Mouse (Mus musculus) intestine, embryonic 16.5 days (tissue): ENCODE results near the gene Efcab2. TPM values are rescaled to one million over a fixed set of nuclear protein-coding genes. Genes with fewer than 3 reads are reported as not detected.

Experiments
- ATAC-seq: fragments of 200-750 bp; cut with Nextera tagmentation; 2 replicates; pipeline ENCODE4 v1.8.0; 2017; ENCODE audit warnings: moderate TSS enrichment, moderate library complexity
- H3K27ac ChIP-seq: fragments of 300-500 bp; sonication (generic); 2 replicates; pipeline ENCODE4 v1.5.1; 2014; ENCODE audit warnings: mild to moderate bottlenecking, low read length
- H3K27me3 ChIP-seq: fragments of 300-500 bp; sonication (generic); replicated peaks from 2 replicates; pipeline ENCODE4 v1.6.1; 2014; ENCODE audit warnings: low read length, control low read depth, mixed read lengths; ENCODE audit not compliant: control insufficient read depth, insufficient read depth
- H3K36me3 ChIP-seq: fragments of 300-500 bp; sonication (generic); 2 replicates; pipeline ENCODE4 v1.6.1; 2014; ENCODE audit warnings: low read length, control low read depth; ENCODE audit not compliant: control insufficient read depth, insufficient read depth
- H3K4me1 ChIP-seq: fragments of 300-500 bp; sonication (generic); 2 replicates; pipeline ENCODE4 v1.6.1; 2014; ENCODE audit warnings: low read length, control low read depth, mixed read lengths; ENCODE audit not compliant: control insufficient read depth, insufficient read depth
- H3K4me2 ChIP-seq: fragments of 300-500 bp; sonication (generic); 2 replicates; pipeline ENCODE4 v1.6.1; 2014; ENCODE audit warnings: low read depth, low read length, control low read depth
- H3K4me3 ChIP-seq: fragments of 300-500 bp; sonication (generic); 2 replicates; pipeline ENCODE4 v1.5.1; 2014; ENCODE audit warnings: mild to moderate bottlenecking, low read length
- H3K9ac ChIP-seq: fragments of 300-500 bp; sonication (generic); 2 replicates; pipeline ENCODE4 v1.6.1; 2014; ENCODE audit warnings: low read depth, low read length
- H3K9me3 ChIP-seq: fragments of 300-500 bp; sonication (generic); 2 replicates; pipeline ENCODE4 v1.6.1; 2016; ENCODE audit warnings: low read length, control low read depth; ENCODE audit not compliant: control insufficient read depth
- WGBS: fragments of 180-500 bp; shearing (Covaris S2); extraction: QIAGEN DNeasy Blood & Tissue Kit; methylation state at CpG from one replicate; pipeline ENCODE4 v1.1.7; 2014; 5-methylcytosine and 5-hydroxymethylcytosine counted together
- microRNA-seq: library from miRNA; unstranded; fragments of <30 nt; microRNA quantifications from one replicate; pipeline ENCODE4, GENCODE M21; 2016
- polyA plus RNA-seq: library from polyadenylated mRNA; unstranded; fragments of >200 nt; fragmentation: Nextera tagmentation; extraction: Ambion mirVana; gene quantifications from 2 replicates; pipeline ENCODE4 v1.2.1, GENCODE M21; 2015

Gene Efcab2
- polyA plus RNA-seq, 1 experiment from 2014 or later, result 8.8 TPM

DNA sequence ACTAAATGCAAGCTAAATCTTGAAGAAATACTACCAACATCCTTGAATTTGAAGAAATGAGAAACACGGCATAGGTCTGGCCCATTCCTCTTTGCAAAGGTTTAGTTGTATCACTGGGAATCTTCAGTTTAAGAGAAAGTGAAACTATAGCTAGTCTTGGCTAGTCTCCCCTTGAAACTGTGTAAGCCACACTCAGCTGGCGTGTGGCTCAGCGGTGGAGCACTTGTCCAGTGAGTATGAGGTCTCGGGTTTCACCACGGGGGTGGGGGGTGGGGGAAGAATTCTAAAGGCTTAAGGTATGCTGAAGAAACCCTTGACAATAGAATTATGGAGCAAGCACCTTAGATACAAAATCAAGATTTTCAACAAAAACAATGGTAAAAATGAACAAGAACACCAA lies 117.3 kb downstream of the Efcab2 start:
- H3K4me1 ChIP-seq, result 0 out of 2 replicates have a peak, but pooled peaks cover 6% of the 10 kb centered on the region
- no peaks in the 10 kb centered on the region for H3K9me3 ChIP-seq
- H3K36me3 ChIP-seq, result no peaks in the 10 kb centered on the region
- no peak overlapping the region for H3K4me3 ChIP-seq
- no peaks in the 10 kb centered on the region for H3K27me3 ChIP-seq
- no peak overlapping the region for H3K4me2 ChIP-seq
- H3K27ac ChIP-seq, result no peak overlapping the region
- WGBS, result 46% methylated on average over 5 of the region's 5 CpGs
- H3K9ac ChIP-seq, result no peak overlapping the region
- ATAC-seq, result no peak

DNA sequence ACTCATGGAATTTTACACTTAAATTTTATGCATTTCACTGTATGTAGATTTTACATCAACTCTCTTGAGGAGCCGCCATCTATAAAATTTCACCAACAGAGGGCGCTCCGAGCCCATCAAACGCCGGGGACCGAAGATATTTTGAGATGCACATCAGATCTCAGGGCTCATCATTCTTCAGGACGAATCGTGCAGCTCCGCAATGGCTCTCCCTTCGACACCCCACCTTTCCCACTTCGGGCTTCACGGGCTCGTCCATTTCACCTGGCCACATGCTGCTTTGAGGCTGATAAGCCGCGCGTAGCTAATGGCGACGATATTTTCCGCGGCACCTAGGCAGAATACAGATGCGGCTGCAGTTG lies 121.3 kb downstream of the Efcab2 start:
- Histone ChIP-seq H3K36me3 (no peaks in the 10 kb centered on the region), H3K27ac (no peak overlapping the region), H3K4me3 (peak overlapping the region; percentile 67), H3K9me3 (no peaks in the 10 kb centered on the region), H3K4me1 (peaks cover 17% of the 10 kb centered on the region), H3K9ac (no peak overlapping the region), H3K4me2 (peak overlapping the region; percentile 97), H3K27me3 (peaks cover 9% of the 10 kb centered on the region)
- ATAC-seq, result peak; percentile 19; the same call in 1 of the 2 replicates
- 0% methylated on average over 21 of the region's 21 CpGs for WGBS

DNA sequence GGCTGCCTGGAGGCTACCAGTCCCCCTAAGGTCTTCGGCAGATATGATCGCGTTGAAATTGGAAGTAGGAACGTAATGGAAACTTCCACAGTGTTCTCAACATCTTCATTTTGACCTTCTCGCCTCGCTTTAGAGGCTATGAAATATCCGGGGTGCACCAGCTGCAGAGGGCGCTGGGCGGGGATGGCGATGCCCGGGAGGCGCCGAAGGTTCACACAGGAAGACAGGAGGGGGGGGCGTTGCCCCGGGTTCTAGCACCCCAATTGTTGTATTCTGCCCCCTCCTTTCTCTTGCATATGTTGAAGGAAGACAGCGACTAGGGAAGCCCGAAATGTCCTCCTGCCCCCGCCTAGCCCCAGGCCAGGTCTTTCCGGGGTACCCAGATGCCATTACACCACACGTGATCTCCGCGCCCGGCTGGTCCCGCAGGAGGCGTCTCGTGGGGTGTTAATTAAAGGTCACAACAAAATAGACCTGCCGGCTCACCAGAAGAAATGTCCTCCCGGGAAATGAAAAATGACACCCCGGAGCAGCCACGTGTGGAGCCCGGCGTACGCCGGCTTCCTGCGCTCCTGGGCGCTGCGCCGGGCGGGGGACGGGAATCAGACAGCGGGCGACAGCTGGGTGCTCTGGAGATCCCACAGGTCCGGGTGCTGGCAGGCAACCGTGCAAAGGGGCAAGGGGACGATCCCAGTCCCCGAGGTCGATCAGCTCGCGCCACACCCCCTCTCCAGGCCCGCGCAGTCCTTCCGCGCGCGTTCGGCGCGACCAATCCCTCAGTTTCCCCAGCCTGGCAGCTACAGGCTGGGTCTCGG lies 121.9 kb downstream of the Efcab2 start:
- H3K27ac ChIP-seq, result no peak overlapping the region
- under 1% methylated on average over 59 of the region's 59 CpGs for WGBS

DNA sequence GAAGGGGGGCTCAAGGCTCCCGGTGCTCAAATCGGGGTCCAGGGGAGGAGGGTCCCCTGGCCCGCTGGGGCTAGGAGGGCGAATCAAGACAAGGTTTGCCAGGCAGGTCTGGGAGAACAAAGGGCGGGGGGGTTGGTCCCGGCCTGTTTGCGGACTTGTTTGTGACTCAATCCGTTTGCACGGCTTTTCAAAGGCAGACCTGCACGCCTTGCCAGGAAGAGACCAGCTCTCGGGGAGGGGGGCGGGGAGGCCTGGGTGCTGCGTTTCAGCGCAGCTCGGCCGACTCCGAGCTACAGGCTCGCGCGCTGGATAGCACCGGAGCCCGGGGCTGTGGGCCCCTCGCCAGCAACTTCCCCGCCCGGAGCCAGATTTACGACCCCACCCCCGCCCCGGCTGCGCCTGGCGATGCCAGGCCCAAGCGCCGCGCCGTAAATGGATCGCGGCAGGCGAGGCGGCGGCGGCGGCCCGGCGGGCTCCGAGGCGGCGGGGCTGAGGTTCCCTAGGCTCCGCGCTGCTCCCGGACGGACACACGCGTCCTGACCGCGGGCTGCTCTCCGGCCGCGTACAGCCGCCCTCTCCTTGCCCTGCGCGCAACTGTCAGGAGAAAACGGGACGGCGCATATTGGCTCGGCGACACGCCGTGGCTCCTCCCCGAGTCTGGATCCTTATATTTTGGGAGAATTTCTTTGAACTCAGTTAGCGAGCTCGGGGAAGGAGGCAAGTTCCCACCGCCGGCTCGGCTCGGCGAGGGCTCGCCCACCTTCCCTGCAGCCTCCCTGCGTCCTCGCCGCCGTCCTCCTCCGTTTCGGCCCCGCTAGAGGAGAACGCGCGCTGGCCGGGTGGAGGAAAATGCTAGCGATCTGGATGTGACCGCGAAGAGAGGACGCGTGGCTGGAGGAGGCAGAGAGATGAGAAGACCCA lies 122.8 kb downstream of the Efcab2 start, which contains the start of gene Kif26b:
Kif26b (plus strand) TSS at position 695 of the 921 bp plus-strand sequence.
- H3K27me3 ChIP-seq, result peaks cover 9% of the 10 kb centered on the region

More for the DNA sequence above, 121.9 kb downstream of the Efcab2 start:
- H3K4me2 ChIP-seq, result peak overlapping the region; percentile 97
- H3K9ac ChIP-seq, result peak overlapping the region; percentile 63
- ATAC-seq, result peak; percentile 29
- H3K36me3 ChIP-seq, result no peaks in the 10 kb centered on the region
- no peaks in the 10 kb centered on the region for H3K9me3 ChIP-seq
- peak overlapping the region; percentile 67 for H3K4me3 ChIP-seq
- peaks cover 17% of the 10 kb centered on the region for H3K4me1 ChIP-seq
- H3K27me3 ChIP-seq, result peaks cover 9% of the 10 kb centered on the region

DNA sequence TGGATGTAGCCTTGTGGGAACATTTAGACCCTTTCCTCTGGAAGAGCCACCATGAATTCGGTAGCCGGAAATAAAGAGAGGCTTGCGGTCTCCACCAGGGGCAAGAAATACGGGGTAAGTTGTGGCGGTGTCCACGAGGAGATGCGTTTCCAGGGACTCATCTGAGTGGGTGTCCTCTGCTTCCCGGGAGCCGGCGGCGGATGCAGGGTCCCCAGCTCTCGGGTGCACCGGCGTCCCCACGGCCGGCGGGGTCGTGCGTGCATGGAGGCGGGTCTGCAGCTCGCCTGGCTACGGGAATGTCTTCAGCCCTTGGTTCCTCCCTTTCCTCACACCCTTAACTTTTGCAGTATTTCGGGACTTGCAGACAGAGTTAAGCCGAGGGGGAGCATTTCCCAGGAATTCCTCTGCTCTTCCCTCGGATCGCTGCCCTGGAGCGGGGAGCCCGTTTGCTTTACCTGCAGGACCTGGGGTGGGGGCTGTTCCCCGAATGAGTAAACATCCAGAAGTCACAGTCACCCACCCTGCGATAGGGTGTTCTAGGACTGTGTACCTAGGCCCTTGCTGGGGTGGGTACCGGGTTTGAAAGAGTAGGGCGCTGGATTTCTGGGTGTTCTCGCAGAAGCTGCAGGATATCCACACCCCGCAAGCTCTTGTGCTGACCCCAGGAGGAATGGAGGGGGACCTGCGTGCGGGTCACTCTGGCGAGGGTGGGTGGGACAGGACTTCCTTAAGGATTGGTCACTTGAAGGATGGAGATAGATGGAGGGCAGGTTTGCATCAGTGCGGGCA lies 123.8 kb downstream of the Efcab2 start:
- no peak overlapping the region for H3K27ac ChIP-seq
- peaks cover 9% of the 10 kb centered on the region for H3K27me3 ChIP-seq

More for the DNA sequence above, 122.8 kb downstream of the Efcab2 start, which contains the start of gene Kif26b:
- Histone ChIP-seq H3K9me3 (no peaks in the 10 kb centered on the region), H3K4me1 (peaks cover 17% of the 10 kb centered on the region), H3K4me2 (peak within 1 kb of the TSS; percentile 97), H3K27ac (peak within 1 kb of the TSS; percentile 34; the same call in 1 of the 2 replicates), H3K4me3 (peak within 1 kb of the TSS; percentile 67), H3K9ac (peak within 1 kb of the TSS; percentile 63), H3K36me3 (no peaks in the 10 kb centered on the region)
- ATAC-seq, result peak; percentile 58
- under 1% methylated on average over 83 of the region's 92 CpGs for WGBS

DNA sequence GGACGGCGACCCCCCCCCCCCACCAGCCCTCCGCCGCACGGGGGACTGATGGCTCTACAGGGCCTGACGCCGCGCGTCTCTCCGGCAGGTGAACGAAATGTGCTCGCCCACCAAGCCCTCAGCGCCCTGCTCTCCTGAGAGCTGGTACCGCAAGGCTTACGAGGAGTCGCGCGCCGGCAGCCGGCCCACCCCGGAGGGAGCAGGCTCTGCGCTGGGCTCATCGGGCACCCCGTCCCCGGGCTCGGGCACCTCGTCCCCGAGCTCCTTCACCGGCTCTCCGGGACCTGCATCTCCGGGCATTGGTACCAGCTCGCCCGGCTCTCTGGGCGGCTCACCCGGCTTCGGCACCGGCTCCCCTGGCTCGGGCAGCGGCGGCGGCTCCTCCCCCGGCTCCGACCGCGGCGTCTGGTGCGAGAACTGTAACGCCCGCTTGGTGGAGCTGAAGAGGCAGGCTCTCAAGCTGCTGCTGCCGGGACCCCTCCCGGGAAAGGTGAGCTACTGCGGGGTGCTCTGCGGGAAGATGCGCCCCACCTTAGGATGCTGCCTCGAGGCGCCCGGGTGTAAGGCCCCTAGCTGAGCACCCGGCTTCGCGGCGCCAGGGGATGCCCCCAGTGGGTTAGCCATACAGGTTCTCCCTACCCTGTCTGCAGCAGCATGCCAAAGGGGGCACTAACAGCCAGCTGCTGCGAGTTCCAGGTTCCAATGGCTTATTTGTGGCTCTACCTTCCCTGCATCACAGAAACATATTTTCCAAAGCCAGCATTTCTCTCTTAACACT lies 124.6 kb downstream of the Efcab2 start:
- peaks cover 9% of the 10 kb centered on the region for H3K27me3 ChIP-seq
- no peaks in the 10 kb centered on the region for H3K9me3 ChIP-seq
- H3K9ac ChIP-seq, result peak overlapping the region; percentile 63
- peak; percentile 62 for ATAC-seq
- WGBS, result under 1% methylated on average over 50 of the region's 62 CpGs
- peak overlapping the region; percentile 67 for H3K4me3 ChIP-seq
- no peak overlapping the region for H3K27ac ChIP-seq
- no peaks in the 10 kb centered on the region for H3K36me3 ChIP-seq
- H3K4me2 ChIP-seq, result peak overlapping the region; percentile 97
- peaks cover 17% of the 10 kb centered on the region for H3K4me1 ChIP-seq

More for the DNA sequence above, 123.8 kb downstream of the Efcab2 start:
- Histone ChIP-seq H3K4me3 (peak overlapping the region; percentile 67), H3K4me2 (peak overlapping the region; percentile 97), H3K9me3 (no peaks in the 10 kb centered on the region), H3K9ac (peak overlapping the region; percentile 63), H3K36me3 (no peaks in the 10 kb centered on the region), H3K4me1 (peaks cover 17% of the 10 kb centered on the region)
- ATAC-seq, result peak; percentile 8; the same call in 1 of the 2 replicates
- WGBS, result 1% methylated on average over 38 of the region's 38 CpGs

Small RNA genes within 50 kb of the gene (microRNA-seq; reads per million reads assigned to microRNA genes)
- not detected for gene Gm27458

Other genes with a start within 250 kb of the Efcab2 start
- 16.4 and 20.4 TPM in 2 replicates for gene Desi2, start 218.7 kb upstream of the Efcab2 start, polyA plus RNA-seq
- 136 and 142 TPM in 2 replicates for gene Cox20, start 87.0 kb upstream of the Efcab2 start, polyA plus RNA-seq
- gene Hnrnpu, start 68.3 kb upstream of the Efcab2 start, polyA plus RNA-seq, result 137 and 155 TPM in 2 replicates
- 1.5 and 1.7 TPM in 2 replicates for gene Kif26b, start 123.0 kb downstream of the Efcab2 start, polyA plus RNA-seq